Mouse (Mus musculus): Measurements from ENCODE around the gene Gm45234.
A peak's percentile ranks its signal among the peaks of the same experiment; 100 is the strongest.

The Gm45234 gene

DNA sequence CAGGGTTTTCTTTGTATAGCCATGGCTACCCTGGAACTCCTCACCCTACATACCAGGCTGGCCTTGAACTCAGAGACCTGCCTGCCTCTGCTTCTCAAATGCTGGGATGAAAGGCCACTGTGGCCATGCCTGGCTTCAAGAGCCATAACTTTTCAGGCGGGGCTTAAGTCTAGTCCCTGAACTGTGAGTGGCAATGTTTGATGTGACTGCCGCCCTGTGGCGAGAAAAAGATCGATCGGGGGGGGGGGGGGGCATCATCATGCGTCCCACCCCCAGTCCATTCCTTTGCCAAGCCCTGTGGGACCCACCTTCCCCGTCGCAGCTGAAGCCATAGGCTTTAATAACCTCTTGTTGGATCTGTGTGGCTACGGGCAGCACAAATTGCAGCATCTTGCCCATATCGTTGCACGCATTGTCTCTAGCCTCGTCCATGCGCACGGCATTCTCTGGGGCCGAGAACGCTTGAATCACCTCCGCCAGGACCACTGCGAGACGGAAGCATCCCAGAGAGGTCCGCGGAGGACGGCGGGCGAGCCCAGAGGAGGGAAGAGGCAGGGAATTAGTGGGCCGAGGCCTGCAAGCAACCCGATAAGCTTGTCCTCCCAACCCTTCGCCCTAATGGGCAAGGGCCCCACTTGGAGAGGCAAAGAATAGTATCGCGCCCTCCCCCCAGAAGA is 15.5 kb downstream of the Gm45234 start:
- no peak for DNase-seq (ENCODE audit: low spot score)

- no peak for DNase-seq (ENCODE audit: low spot score)
Observed at GRCm38 (mm10) chr6:124739231-124739796, 16.5 kb downstream of the Gm45234 start.

DNA sequence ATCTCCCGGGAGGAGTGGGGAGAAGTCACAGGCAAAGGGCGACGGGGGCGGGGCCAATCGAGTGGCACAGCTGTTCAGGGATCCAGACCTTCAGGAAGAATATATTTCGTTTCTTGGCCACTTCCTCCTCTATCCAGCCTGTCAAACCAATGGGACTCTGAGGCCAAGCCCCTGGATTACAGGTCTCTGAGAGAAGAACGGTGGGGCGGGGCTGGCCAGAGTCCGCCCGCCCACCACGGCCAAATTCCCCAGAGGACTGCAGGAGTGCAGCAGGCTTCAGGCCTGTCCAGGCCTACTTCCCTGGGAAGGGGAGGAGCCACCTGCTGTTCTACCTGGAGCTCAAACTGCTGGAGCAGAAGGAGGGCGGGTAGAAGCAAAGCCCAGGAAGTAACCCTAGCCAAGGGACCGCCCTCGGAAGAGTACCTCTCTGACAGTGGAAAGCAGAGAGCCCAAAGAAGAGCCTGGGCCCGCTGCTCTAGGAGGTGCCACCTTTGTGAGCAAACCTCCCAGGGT is 17.3 kb downstream of the Gm45234 start, which contains the start of gene Ptpn6:
Gene Ptpn6, minus strand, starts transcription at position 204 of the 513 bp plus-strand sequence.
- no peak for DNase-seq (ENCODE audit: low spot score)

- DNase-seq (ENCODE audit: low spot score) = no peak
Observed at GRCm38 (mm10) chr6:124737040-124737439, 18.8 kb downstream of the Gm45234 start.

DNA sequence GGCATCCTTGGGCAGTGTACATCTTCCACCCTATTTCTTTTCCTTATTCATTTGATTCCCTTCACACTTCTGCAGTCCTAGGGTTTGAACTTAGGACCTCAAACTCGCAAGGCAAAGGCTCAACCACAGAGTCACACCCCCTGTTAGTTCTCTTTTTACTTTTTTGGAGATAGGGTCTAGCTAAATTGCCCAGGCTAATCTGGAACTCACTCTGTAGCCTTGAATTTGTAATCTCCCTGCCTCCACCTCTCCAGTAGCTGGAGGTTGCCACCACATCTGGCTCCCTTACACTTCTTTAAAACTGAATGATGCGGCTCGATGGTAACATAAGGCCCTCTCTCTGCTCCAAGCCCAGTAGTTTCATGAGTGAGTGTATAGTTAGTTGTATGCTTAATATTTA is 21.4 kb downstream of the Gm45234 start:
- no peak for DNase-seq (ENCODE audit: low spot score)

- no peak for DNase-seq (ENCODE audit: low spot score)
Observed at GRCm38 (mm10) chr6:124732476-124733370, 23.1 kb downstream of the Gm45234 start.

GRCm38 (mm10) chr6:124731038-124731437 is 24.8 kb downstream of the Gm45234 start:
- no peak for DNase-seq (ENCODE audit: low spot score)

GRCm38 (mm10) chr6:124729850-124730705 is 25.7 kb downstream of the Gm45234 start:
- DNase-seq (ENCODE audit: low spot score) = no peak

DNA sequence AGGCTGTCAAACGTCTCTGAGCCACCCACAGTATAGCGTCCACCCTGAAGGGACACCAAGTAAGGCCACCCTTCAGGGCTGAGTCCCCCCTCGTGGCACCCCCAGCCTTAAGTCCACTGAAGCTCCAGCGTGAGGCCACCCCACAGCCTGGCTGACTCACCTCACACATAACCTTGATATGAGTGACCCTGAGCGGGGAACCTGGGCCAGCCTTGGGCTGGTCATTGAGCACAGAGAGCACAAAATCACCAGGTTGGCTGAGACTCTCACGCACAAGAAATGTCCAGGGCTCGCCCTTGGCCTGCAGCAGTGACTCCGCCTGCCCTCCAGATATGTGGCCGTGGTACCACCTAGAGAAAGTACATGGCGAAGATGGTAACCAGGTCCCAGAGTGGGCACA is 27.2 kb downstream of the Gm45234 start:
- DNase-seq (ENCODE audit: low spot score) = no peak

DNA sequence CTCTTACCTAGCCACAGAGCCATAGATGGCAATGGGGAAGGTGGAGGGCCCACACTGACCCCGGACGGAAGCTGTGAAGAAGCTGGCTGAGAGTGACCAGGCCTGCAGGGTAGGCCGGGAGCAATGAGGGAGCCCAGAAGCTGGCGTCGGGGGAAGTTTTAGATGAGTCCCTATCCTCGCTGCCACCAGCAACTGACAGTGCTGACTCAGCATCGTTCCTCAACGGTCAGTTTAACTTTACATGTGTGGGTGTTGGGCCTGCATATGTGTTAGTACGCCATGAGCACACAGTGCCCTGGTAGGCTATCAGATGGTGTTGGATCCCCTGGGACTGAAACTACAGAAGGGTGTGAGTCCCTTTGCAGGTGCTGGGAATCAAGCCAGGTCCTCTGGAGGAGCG is 31.3 kb downstream of the Gm45234 start:
- no peak for DNase-seq (ENCODE audit: low spot score)

DNA sequence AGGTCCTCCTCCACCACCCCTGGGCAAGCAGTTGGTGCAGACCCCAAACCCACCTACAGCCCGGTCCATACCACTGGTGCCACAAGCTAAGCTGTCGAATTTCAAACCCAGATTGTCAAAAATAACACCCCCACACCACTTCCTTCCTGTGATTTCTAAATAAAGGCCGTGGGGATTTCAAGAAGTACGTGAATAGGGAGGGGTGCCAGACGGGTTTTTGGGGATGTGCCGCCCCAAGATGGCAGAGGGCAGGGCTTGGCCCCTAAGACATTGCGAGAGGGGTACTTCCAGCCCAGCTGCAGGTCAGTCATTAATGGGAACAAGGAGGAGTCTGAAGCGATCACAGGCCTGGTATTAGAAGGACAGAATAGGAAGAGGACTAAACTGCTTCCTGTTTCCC is 32.3 kb downstream of the Gm45234 start:
- no peak for DNase-seq (ENCODE audit: low spot score)

DNA sequence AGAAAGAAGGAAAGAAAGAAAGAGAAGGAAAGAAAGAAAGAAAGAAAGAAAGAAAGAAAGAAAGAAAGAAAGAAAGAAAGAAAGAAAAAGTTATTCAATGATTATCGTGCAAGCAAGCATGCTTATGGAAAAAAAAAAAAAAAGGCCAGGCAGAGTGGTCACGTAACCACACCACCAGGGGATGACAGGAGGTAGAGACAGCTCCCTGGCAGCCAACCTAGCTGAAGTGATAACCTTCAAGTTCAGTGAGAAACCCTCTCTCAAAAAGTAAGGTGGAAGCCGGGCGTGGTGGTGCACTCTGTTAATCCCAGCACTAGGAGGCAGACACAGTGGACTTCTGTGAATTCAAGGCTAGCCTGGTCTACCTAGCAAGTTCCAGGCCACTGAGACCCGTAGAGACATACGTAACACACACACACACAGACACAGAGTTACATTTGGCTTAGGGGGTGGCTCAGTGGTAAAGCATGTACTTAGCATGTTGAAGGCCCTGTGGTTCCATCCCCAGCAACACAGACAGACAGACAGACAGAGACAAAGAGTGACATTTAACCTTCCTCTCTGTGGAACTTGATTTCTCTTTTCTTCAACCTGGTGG is 32.8 kb downstream of the Gm45234 start:
- no peak for DNase-seq (ENCODE audit: low spot score)

DNA sequence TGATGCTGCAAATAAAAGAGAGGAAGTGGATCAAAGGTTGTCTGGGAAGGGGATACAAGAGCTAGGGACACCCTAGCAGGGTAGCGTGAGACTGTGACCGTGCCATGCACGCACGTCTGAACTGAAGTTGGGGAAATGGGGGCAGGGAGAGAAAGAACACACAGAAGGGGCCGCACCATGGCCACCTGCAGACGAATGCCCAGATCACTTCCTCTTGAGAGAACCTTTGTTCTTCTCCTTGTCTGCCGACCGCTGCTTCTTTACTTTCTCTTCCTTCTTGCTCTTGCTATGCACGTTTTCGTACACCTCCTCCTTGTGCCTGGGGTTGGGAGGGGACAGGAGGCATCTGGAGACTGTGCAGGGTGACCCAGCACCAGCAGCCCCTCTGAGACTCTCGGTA is 34.9 kb downstream of the Gm45234 start:
- DNase-seq (ENCODE audit: low spot score) = no peak

DNA sequence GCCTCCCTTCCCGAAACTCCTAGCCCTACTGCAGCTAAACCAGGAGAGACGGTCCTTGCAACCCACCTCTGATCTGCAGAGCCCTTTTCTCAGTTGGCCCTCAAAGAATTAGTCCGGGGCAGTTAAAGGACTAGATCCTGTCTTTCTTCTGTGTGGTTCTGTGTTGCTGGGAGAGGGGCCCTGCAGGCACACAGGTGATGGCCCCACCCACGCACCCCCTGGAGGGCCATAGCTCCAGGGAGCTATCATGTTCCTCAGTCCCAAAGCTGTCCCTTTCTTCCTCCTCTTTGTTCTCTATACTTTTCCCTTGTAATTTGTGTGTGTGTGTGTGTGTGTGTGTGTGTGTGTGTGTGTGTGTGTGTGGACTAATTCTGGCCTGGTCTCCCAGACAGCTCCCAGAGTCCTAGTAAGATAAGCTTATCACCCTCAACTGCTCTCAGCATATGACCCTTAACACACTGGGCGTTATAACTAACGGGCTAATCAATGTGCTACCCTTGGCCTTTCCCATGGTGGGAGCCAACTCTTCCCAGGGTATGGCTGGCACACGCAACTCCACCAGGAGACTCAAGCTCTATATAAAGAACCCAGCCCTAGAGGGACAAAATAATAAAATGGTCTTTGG is 36.4 kb downstream of the Gm45234 start:
- DNase-seq (ENCODE audit: low spot score) = no peak

DNA sequence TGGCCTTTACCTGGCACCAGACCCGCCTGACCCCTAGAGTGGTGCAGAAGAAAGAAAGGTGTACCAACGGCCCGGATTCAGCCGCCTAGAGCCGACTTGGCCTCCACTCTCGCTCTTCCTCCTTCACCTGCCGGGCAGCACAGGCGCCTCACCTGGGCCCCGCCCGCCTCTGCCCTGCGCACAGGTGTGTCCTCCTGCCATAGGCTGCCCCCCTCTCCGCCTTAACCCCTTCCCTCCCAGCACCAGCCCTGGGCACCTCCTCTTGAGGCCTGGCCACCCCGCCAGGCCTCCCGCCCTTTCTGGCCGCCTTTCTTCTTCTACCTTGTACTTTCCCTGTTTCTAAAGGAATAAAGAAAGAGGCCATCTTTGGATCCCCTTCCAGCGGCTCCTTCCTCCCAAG is 37.1 kb downstream of the Gm45234 start:
- DNase-seq (ENCODE audit: low spot score) = no peak

DNA sequence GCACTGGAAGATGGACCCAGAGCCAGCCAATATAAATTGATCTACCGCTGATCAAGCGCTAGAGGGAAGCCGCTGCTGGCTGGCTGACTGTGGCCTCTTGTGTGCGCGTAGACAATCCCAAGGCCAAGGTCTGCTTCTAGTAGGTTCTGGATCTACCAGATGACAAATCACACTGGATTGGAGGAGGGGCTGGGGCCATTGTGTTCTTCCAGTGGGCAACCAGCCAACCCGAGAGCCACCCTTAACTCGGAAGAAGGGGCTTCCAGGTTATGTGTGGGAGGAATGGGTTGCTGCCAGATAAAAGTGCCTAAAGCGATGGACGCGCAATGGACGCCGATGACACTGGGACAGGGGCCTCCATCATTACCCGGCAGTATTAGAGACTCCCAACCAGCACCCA is 37.9 kb downstream of the Gm45234 start:
- no peak for DNase-seq (ENCODE audit: low spot score)

GRCm38 (mm10) chr6:124716864-124717490 is 38.8 kb downstream of the Gm45234 start:
- peak; percentile 56 for DNase-seq (ENCODE audit: low spot score)

DNA sequence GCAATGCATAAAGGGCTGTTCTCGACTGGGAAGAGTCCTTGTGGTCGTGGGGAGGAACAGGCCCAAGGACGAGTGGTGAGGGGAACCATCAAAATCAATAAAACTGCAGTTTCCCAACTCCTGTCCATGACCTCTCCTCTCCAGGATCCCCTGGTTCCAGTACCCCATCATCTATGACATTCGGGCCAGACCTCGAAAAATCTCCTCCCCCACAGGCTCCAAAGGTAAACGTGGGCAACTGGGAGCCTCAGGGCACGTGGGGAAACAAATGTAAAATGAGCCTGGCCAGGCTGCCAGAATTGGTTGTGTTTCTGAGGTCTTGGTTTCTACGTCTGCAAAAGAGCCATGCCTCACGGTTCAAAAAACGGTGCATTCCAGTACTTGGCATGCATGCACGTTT is 42.9 kb downstream of the Gm45234 start:
- DNase-seq (ENCODE audit: low spot score) = no peak

DNA sequence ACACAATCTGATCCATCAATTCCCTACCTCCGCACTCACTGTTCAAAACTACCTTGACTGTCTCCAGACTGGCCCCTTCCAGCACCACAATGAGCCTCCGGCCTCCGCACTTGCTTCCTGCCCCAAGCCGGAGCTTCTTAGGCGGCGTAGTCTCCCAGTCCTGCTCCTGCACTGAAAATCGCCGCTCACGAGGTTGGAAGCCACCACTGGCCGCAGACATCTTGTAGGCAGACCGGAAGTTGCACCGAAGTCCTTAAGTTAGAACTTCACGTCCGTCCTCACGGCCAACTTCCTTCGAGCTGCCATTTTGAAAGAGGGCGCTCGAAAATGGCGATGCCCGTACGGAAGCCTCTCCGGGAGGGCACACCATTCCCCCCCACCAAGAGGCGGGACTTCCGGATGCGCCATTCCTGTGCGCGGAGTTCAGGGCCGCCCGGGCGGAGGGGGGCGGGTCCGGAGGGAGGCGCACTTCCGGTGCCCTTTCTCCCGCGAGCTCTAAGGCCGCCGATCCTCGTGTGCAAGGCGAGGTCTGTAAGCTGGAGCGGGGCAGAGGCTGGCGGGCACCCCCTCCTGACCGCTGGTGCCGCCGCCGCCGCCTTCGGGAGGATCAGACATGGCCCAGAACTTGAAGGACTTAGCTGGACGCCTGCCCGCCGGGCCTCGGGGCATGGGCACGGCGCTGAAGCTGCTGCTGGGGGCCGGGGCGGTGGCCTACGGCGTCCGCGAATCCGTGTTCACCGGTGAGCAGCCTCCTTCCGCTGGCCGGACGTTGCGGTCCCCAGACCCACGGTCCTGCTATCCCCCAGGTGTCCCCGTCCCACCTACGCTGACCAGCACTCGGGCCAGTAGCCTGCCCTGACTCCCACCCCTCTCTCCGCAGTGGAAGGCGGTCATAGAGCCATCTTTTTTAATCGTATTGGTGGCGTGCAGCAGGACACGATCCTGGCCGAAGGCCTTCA is 43.7 kb downstream of the Gm45234 start, which contains the start of the genes Emg1 and Phb2:
Gene Emg1, minus strand, starts transcription at position 355 of the 959 bp plus-strand sequence.
Gene Phb2, plus strand, starts transcription at position 513 of the 959 bp plus-strand sequence.
- DNase-seq (ENCODE audit: low spot score) = peak; percentile 97
